ENCODE assay signal across 8 mouse cellular contexts in genomic region chr4:43442456-43443361, GRCm38 (mm10). TPM values are rescaled to one million over a fixed set of nuclear protein-coding genes. Genes with fewer than 3 reads are reported as not detected.
DNase-seq lines count a peak whose midpoint lies in the region; ATAC-seq and TF ChIP-seq lines count a peak whose summit lies in the region.

No protein-coding gene starts in this region.

- H3K27ac ChIP-seq in forebrain, embryonic 13.5 days, result peak overlapping the region; percentile 95
- peak overlapping the region; percentile 97 for H3K27ac ChIP-seq in hindbrain, embryonic 10.5 days

- H3K9ac ChIP-seq in forebrain, embryonic 13.5 days, result peak overlapping the region; percentile 98

- peaks cover 34% of the 10 kb centered on the region for H3K36me3 ChIP-seq in G1E (replicated peaks)
- peaks cover 33% of the 10 kb centered on the region for H3K36me3 ChIP-seq in forebrain, embryonic 13.5 days (ENCODE audit: poor library complexity, severe bottlenecking)
- H3K36me3 ChIP-seq in hindbrain, embryonic 10.5 days, result peaks cover 32% of the 10 kb centered on the region

- peak; percentile 86 for DNase-seq in G1E (ENCODE audit: low spot score)
- peak; percentile 71 for DNase-seq in hindbrain, embryonic 10.5 days (ENCODE audit: low spot score)
- peak; percentile 56 to 57 for DNase-seq in layer of hippocampus, postnatal 14 days (ENCODE audit: low spot score in 2 of 2)
- DNase-seq in lung, postnatal 10 days, result peak; percentile 79
- DNase-seq in retina, embryonic 14.5 days (ENCODE audit: low spot score), result peak; percentile 75
- DNase-seq in thymus, postnatal 4 days, result peak; percentile 75

- peaks cover 26% of the 10 kb centered on the region for H3K4me1 ChIP-seq in G1E (ENCODE audit: insufficient read depth, low read depth, low read length)
- H3K4me1 ChIP-seq in forebrain, embryonic 13.5 days, result peaks cover 16% of the 10 kb centered on the region
- peaks cover 16% of the 10 kb centered on the region for H3K4me1 ChIP-seq in hindbrain, embryonic 10.5 days (replicated peaks)

- ATAC-seq in G1E (ENCODE audit: extremely low read depth, insufficient number of reproducible peaks, low FRiP score, poor library complexity, severe bottlenecking), result no peak
- peak; percentile 53 for ATAC-seq in cerebellum, adult (ENCODE audit: insufficient number of reproducible peaks, low FRiP score, low TSS enrichment)
- ATAC-seq in forebrain, embryonic 13.5 days, result peak; percentile 77

- peaks cover 9% of the 10 kb centered on the region for H3K27me3 ChIP-seq in G1E (ENCODE audit: insufficient read depth, low read length)
- no peaks in the 10 kb centered on the region for H3K27me3 ChIP-seq in forebrain, embryonic 13.5 days
- H3K27me3 ChIP-seq in hindbrain, embryonic 10.5 days (ENCODE audit: insufficient read depth, poor library complexity, severe bottlenecking), result peaks cover 3% of the 10 kb centered on the region; the same call in 1 of the 2 replicates

- peak overlapping the region; percentile 79 for H3K4me2 ChIP-seq in forebrain, embryonic 13.5 days

- TF ChIP-seq CTCF in G1E (IDR thresholded peaks at IDR 0.05; ENCODE audit: low read depth, low read length), result no peak

- under 1% methylated on average over 64 of the region's 88 CpGs for WGBS in forebrain, embryonic 13.5 days
- WGBS in hindbrain, embryonic 10.5 days, result under 1% methylated on average over 88 of the region's 88 CpGs

- peak overlapping the region; percentile 83 for H3K4me3 ChIP-seq in G1E (ENCODE audit: low read depth, low read length)
- peak overlapping the region; percentile 88 for H3K4me3 ChIP-seq in forebrain, embryonic 13.5 days
- peak overlapping the region; percentile 91 for H3K4me3 ChIP-seq in hindbrain, embryonic 10.5 days

- no peaks in the 10 kb centered on the region for H3K9me3 ChIP-seq in G1E (replicated peaks)
- H3K9me3 ChIP-seq in forebrain, embryonic 13.5 days (replicated peaks), result no peaks in the 10 kb centered on the region
- H3K9me3 ChIP-seq in hindbrain, embryonic 10.5 days, result no peaks in the 10 kb centered on the region

RNA-seq across cellular contexts. Expression of gene Tesk1, which starts 1.0 kb away (rescaled TPM):
- total RNA-seq in G1E (2014; fragmentation: Nextera tagmentation) (23.5 and 26.3 TPM in 2 replicates), G1E (2017) (8.7 and 10.6 TPM in 2 replicates)
- polyA plus RNA-seq in G1E (2012), result 55.8 and 64.0 TPM in 2 replicates
- polyA plus RNA-seq in forebrain, embryonic 13.5 days (2015; fragmentation: Nextera tagmentation; extraction: Ambion mirVana), result 6.0 and 6.3 TPM in 2 replicates
- polyA plus RNA-seq in hindbrain, embryonic 10.5 days (2016; fragmentation: Nextera tagmentation; extraction: Ambion mirVana), result 7.1 and 8.3 TPM in 2 replicates
- 10 to 100 TPM; 63.0 to 64.4 TPM for total RNA-seq in layer of hippocampus, postnatal 14 days (2021)

RNA-seq across cellular contexts. Expression of gene Cd72, which starts 11.7 kb away (rescaled TPM):
- total RNA-seq in G1E (2014; fragmentation: Nextera tagmentation) (0.87 TPM in 1 of 2 replicates, not detected in the other), G1E (2017) (0.16 and 1.3 TPM in 2 replicates)
- polyA plus RNA-seq in G1E (2012), result 1.0 and 1.5 TPM in 2 replicates
- 3.9 and 4.0 TPM in 2 replicates for polyA plus RNA-seq in forebrain, embryonic 13.5 days (2015; fragmentation: Nextera tagmentation; extraction: Ambion mirVana)
- polyA plus RNA-seq in hindbrain, embryonic 10.5 days (2016; fragmentation: Nextera tagmentation; extraction: Ambion mirVana), result 1.8 and 2.4 TPM in 2 replicates
- not detected for total RNA-seq in layer of hippocampus, postnatal 14 days (2021)

RNA-seq across cellular contexts. Expression of gene Fam166b, which starts 13.8 kb away (rescaled TPM):
- total RNA-seq in G1E (2014; fragmentation: Nextera tagmentation) (not detected in 2 replicates), G1E (2017) (0.11 TPM in 1 of 2 replicates, not detected in the other)
- not detected in 2 replicates for polyA plus RNA-seq in G1E (2012)
- 0.31 and 0.42 TPM in 2 replicates for polyA plus RNA-seq in forebrain, embryonic 13.5 days (2015; fragmentation: Nextera tagmentation; extraction: Ambion mirVana)
- polyA plus RNA-seq in hindbrain, embryonic 10.5 days (2016; fragmentation: Nextera tagmentation; extraction: Ambion mirVana), result 0.47 TPM in 1 of 2 replicates, not detected in the other
- total RNA-seq in layer of hippocampus, postnatal 14 days (2021), result 1 to 10 TPM in 1 of 2 experiments, under 1 TPM in 1; 0.76 to 2.4 TPM

RNA-seq across cellular contexts. Expression of gene Sit1, which starts 40.8 kb away (rescaled TPM):
- total RNA-seq in G1E (2014; fragmentation: Nextera tagmentation), result not detected in 2 replicates
- not detected in 2 replicates for total RNA-seq in G1E (2017)
- not detected in 2 replicates for polyA plus RNA-seq in G1E (2012)
- polyA plus RNA-seq in forebrain, embryonic 13.5 days (2015; fragmentation: Nextera tagmentation; extraction: Ambion mirVana), result not detected in 2 replicates
- polyA plus RNA-seq in hindbrain, embryonic 10.5 days (2016; fragmentation: Nextera tagmentation; extraction: Ambion mirVana), result not detected in 2 replicates
- not detected for total RNA-seq in layer of hippocampus, postnatal 14 days (2021)

RNA-seq across cellular contexts. Expression of gene Ccdc107, which starts 50.0 kb away (rescaled TPM):
- 18.8 and 25.2 TPM in 2 replicates for total RNA-seq in G1E (2014; fragmentation: Nextera tagmentation)
- 28.3 and 28.6 TPM in 2 replicates for total RNA-seq in G1E (2017)
- 72.0 and 82.4 TPM in 2 replicates for polyA plus RNA-seq in G1E (2012)
- 51.1 and 52.0 TPM in 2 replicates for polyA plus RNA-seq in forebrain, embryonic 13.5 days (2015; fragmentation: Nextera tagmentation; extraction: Ambion mirVana)
- 45.2 and 50.9 TPM in 2 replicates for polyA plus RNA-seq in hindbrain, embryonic 10.5 days (2016; fragmentation: Nextera tagmentation; extraction: Ambion mirVana)
- 10 to 100 TPM; 26.0 to 28.3 TPM for total RNA-seq in layer of hippocampus, postnatal 14 days (2021)
